ENCODE assay signal across 20 mouse cellular contexts in genomic region chr8:84308376-84308775, GRCm38 (mm10). TPM values are rescaled to one million over a fixed set of nuclear protein-coding genes. Genes with fewer than 3 reads are reported as not detected.
DNase-seq lines count a peak whose midpoint lies in the region; ATAC-seq lines count a peak whose summit lies in the region.
"Had no signal": no experiment of that assay in that cellular context is flagged by ENCODE, and none has a peak within 500 bp of the region (broad histone marks: within the 10 kb centered on the region; RNA-seq: fewer than 3 reads in every experiment).

No protein-coding gene starts in this region.

- DNase-seq in retina, postnatal 1 day, result peak; percentile 2
- DNase-seq in retina, embryonic 14.5 days (ENCODE audit: low spot score), result no peak
- peak; percentile 39 for DNase-seq in adrenal gland, postnatal 14 days
- DNase-seq in limb, embryonic 10.5 days (ENCODE audit: low spot score), result peak; percentile 62
- no peak for DNase-seq in right cerebral cortex, postnatal 25 days
- DNase-seq in left cerebral cortex, adult 18-20 months (ENCODE audit: low spot score in 2 of 2), result no peak
- DNase-seq: cerebellum, adult 11 months; cerebellum, postnatal 14 days; heart, postnatal 10 days; kidney, adult 9 months; kidney, postnatal 4 days; layer of hippocampus, adult 9-11 months; liver; liver, postnatal 0 days had no signal

- no peak overlapping the region for H3K4me3 ChIP-seq in limb, embryonic 10.5 days
- H3K4me3 ChIP-seq: embryonic facial prominence, embryonic 13.5 days; hindbrain, embryonic 13.5 days; intestine, embryonic 15.5 days had no signal

- no peaks in the 10 kb centered on the region for H3K27me3 ChIP-seq in limb, embryonic 10.5 days (ENCODE audit: low read depth, poor library complexity, severe bottlenecking)
- H3K27me3 ChIP-seq: embryonic facial prominence, embryonic 13.5 days; hindbrain, embryonic 13.5 days; intestine, embryonic 15.5 days had no signal

- 27% methylated on average over 3 of the region's 3 CpGs for WGBS in limb, embryonic 10.5 days

- ATAC-seq in inflammation-experienced regulatory T-cells, adult 6 months, result no peak
- ATAC-seq: activated CD4-positive, CD25-positive, alpha-beta regulatory T cell, adult 4 months; forebrain, embryonic 16.5 days; intestine, embryonic 15.5 days; liver, postnatal 0 days had no signal

- no peaks in the 10 kb centered on the region for H3K36me3 ChIP-seq in limb, embryonic 10.5 days
- H3K36me3 ChIP-seq: embryonic facial prominence, embryonic 13.5 days; hindbrain, embryonic 13.5 days; intestine, embryonic 15.5 days had no signal

- H3K4me1 ChIP-seq in limb, embryonic 10.5 days, result peaks cover 10% of the 10 kb centered on the region; the same call in 1 of the 2 replicates
- H3K4me1 ChIP-seq: embryonic facial prominence, embryonic 13.5 days; hindbrain, embryonic 13.5 days; intestine, embryonic 15.5 days had no signal

- H3K27ac ChIP-seq in limb, embryonic 10.5 days, result peak overlapping the region; percentile 22
- H3K27ac ChIP-seq: embryonic facial prominence, embryonic 13.5 days; hindbrain, embryonic 13.5 days; intestine, embryonic 15.5 days had no signal

- H3K9me3 ChIP-seq in limb, embryonic 10.5 days (replicated peaks), result 0 out of 2 replicates have a peak, but pooled peaks cover 1% of the 10 kb centered on the region
- H3K9me3 ChIP-seq: embryonic facial prominence, embryonic 13.5 days; hindbrain, embryonic 13.5 days; intestine, embryonic 15.5 days had no signal

RNA-seq across cellular contexts. Expression of gene Ccdc130, which starts 38.2 kb away (rescaled TPM):
- total RNA-seq in adrenal gland, postnatal 14 days (2021), result 17.5 and 22.0 TPM in 2 replicates
- 15.0 and 22.9 TPM in 2 replicates for polyA plus RNA-seq in limb, embryonic 10.5 days (2016; fragmentation: Nextera tagmentation; extraction: Ambion mirVana)
- 10 to 100 TPM; 40.4 to 53.7 (median 44.6) TPM for polyA plus RNA-seq in inflammation-experienced regulatory T-cells, adult 6 months (2017; shearing (Covaris generic))
- total RNA-seq in left cerebral cortex, adult 18-20 months (2021), result 10 to 100 TPM; 21.0 to 23.5 TPM

RNA-seq across cellular contexts. Expression of gene Mri1, which starts 51.2 kb away (rescaled TPM):
- total RNA-seq in adrenal gland, postnatal 14 days (2021), result 25.0 and 35.5 TPM in 2 replicates
- polyA plus RNA-seq in limb, embryonic 10.5 days (2016; fragmentation: Nextera tagmentation; extraction: Ambion mirVana), result 75.0 and 83.0 TPM in 2 replicates
- 10 to 100 TPM in 2 of 3 experiments, 1 to 10 TPM in 1; 7.2 to 34.3 (median 25.2) TPM for polyA plus RNA-seq in inflammation-experienced regulatory T-cells, adult 6 months (2017; shearing (Covaris generic))
- 10 to 100 TPM; 13.2 to 15.6 TPM for total RNA-seq in left cerebral cortex, adult 18-20 months (2021)

RNA-seq across cellular contexts. Expression of gene D8Ertd738e, which starts 58.9 kb away (rescaled TPM):
- total RNA-seq in adrenal gland, postnatal 14 days (2021), result 251 and 255 TPM in 2 replicates
- polyA plus RNA-seq in limb, embryonic 10.5 days (2016; fragmentation: Nextera tagmentation; extraction: Ambion mirVana), result 420 and 449 TPM in 2 replicates
- 100 to 1,000 TPM; 351 to 392 (median 390) TPM for polyA plus RNA-seq in inflammation-experienced regulatory T-cells, adult 6 months (2017; shearing (Covaris generic))
- 100 to 1,000 TPM; 136 to 146 TPM for total RNA-seq in left cerebral cortex, adult 18-20 months (2021)

Comparison
In these comparisons a context has a peak if more than half of its experiments do, and no peak if none do; other contexts are left out.
1. DNase-seq: peak in retina, postnatal 1 day (single experiment), adrenal gland, postnatal 14 days (single experiment) and limb, embryonic 10.5 days (single experiment); none in retina, embryonic 14.5 days (single experiment), right cerebral cortex, postnatal 25 days (single experiment) and left cerebral cortex, adult 18-20 months (0 of 2).